Mouse (Mus musculus) cerebellum, adult 11-12 months (tissue): ENCODE measurements around the gene Gm13119.
"Not testable (repeated sequence)": the region's sequence is repeated elsewhere in the genome, so short reads cannot be mapped to it uniquely, and the experiment has no call there.

Source experiments
- DNase-seq: peaks from one replicate; pipeline ENCODE4 v3.0.0; 2022

Gm13119 gene

DNA sequence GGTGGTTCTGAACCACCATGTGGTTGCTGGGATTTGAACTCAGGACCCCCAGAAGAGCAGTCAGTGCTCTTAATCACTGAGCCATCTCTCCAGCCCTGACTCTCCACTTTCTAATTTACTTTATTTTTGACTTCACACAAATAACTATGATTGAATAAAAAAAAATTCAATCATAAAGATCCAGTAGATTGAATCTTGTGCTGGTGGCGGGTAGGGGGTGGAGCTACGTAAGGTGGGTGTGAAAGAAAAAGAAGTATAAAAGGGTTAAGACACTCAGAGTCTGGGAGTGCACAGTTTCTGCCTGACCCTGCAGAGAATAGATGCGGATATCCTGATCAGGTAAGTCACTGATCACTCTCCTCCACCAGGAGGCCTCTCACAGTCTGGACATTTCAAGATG is at the start of gene Gm13119:
TSS of gene Gm13119 (plus strand) at position 301 of the 400 bp plus-strand sequence.
- not testable (repeated sequence) for DNase-seq

DNA sequence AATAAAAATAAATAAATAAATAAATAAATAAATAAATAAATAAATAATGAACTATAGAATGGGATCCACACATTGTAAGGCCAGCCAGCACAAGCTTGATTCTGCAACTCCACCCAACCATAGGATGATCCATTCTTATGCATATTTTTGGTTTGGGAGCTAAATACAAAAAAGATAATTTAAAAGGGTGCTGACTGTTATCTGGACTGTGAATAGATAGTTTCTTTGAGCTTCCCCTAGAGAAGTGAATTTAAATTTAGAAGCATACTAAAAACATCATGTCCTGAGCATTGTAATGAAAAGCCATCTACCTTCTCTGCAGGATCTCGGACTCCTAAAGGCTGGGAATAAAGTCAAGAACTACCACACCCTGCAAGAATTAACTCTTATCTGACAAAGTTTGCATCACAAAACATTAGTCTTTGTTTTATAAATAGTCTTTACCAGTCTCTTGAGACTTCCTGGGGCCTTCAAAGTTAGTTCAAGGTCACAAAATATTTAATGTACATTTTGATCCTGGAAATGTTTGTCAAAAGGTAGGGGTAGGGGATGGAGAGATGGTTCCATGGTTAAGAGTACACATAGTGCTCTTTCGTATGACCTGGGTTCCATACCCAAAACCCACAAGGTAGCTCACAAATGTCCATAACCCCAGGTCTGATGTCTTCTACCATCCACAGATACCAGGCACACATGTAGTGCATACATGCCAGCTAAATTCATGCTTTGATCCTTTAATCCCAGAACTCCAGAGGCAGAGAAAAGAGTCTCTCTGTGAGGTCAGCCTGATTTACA is 44.9 kb upstream of the Gm13119 start:
- not testable (repeated sequence) for DNase-seq

DNA sequence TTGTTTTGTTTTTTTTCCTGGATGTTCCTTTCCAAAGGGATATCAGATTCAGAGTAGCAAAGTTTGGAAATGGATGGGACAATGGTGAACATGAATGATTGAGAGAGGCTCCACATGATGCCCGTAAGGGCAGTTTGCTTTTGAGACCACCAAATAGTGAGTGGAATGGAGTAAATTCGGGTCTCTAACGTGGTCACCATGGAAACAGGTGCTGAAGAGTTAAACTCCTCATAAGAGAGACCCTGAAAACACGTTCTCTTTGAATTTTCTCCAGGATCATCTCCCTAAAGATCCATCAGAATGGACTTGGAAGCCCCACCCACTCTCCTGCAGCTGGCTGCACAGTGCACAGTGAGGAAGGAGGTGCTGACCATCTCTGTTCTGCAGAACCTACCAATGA is 27.8 kb upstream of the Gm13119 start, which contains the start of gene Gm13128:
TSS of gene Gm13128 (plus strand) at position 301 of the 400 bp plus-strand sequence.
- DNase-seq: not testable (repeated sequence)

- DNase-seq: not testable (repeated sequence)
These were observed 21.9 kb upstream of the Gm13119 start for GRCm38 (mm10) chr4:144335856-144336255.

DNA sequence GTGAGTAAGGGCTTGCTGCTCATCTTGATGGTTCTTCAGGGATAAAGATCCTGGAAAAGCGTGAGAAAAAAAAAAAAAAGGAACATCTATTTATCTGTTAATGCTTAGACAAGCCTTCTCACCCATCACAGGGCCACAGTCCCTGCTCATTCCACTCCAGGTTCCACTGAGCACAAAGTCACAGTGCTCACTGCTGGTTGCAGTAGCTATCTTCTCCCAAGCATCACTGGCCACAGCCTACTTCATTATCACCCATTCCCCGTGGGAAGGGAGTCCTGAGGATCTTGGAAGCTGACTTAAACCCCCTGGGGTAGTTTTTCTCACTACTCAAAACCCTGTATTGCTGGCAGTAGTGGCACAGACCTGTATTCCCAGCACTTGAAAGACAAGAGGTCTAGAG is 20.2 kb downstream of the Gm13119 start, which contains the start of gene Pramef20:
TSS of gene Pramef20 (minus strand) at position 23 of the 400 bp plus-strand sequence.
- no peak for DNase-seq

GRCm38 (mm10) chr4:144396316-144396715 is 38.6 kb downstream of the Gm13119 start:
- no peak for DNase-seq

DNA sequence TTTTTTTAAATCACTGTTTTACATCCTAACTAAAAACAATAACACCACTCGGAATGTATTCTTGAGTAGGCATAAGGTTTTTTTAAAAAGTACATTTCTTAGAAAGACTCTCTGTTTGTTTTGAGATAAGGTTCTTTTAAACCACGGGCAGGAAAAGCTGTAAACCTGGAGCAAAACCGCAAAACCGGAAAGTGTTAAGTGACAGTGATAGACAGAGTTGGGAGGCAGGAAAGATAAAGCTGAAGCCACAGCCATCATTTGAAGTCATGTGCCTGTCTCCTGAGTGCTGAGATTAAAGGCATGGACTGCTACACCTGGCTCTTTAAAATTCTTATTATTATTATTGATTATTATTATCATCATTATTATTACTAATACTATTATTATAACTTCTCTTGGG is 45.0 kb downstream of the Gm13119 start:
- no peak for DNase-seq

GRCm38 (mm10) chr4:144404456-144405086 is 46.8 kb downstream of the Gm13119 start:
- DNase-seq: no peak

DNA sequence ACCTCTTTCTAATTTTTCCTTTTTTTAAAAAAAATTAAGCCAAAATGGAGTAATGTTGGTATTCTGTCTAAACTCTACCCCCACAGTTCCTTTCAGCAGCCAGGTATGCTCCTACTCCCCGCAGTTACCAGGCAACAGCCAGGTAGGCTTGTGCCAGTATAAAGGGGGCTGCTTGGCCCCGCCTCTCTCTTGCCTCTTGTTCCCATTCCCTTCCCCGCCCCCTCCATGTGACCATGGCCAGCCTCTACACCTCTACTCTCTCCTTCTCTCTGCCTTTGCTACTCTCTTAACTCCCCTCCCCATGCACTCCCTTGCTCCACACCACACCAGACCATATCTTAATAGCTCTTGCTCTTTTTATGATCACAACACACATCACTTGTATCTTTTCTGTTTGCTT is 48.5 kb downstream of the Gm13119 start:
- DNase-seq: no peak

DNA sequence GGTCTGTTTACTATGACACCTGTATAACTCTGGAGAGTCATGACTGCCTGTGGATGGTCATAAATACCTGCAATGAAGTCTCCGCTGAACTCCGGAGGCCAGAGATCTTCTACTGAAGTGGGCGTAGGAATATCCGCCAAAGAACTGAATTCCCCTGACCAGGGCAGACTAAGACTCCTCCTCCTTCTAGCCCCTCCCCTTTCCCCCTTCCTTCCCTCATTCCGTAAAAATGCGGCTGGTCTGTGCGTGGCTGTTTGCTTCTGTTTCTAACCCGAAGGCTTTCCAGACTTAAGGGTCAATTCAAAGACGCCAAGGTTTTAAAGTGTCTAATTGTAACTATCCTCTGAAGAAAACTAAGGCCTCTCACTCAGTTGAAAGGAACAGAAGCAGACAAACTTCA is 50.5 kb downstream of the Gm13119 start, which contains the start of gene Pramef12:
TSS of gene Pramef12 (minus strand) at position 175 of the 400 bp plus-strand sequence.
- no peak for DNase-seq
